Comparison of ENCODE assay signal across 8 mouse cellular contexts in genomic region chr4:117830124-117830551, GRCm38 (mm10). TPM values are rescaled to one million over a fixed set of nuclear protein-coding genes. Genes with fewer than 3 reads are reported as not detected.
DNase-seq lines count a peak whose midpoint lies in the region; ATAC-seq and TF ChIP-seq lines count a peak whose summit lies in the region.

No protein-coding gene starts in this region.

- peaks cover 20% of the 10 kb centered on the region for H3K4me1 ChIP-seq in hindbrain, embryonic 13.5 days (replicated peaks)
- H3K4me1 ChIP-seq in liver, adult 2 months (ENCODE audit: control insufficient read depth, insufficient read depth, low read length), result peaks cover 8% of the 10 kb centered on the region
- peaks cover 15% of the 10 kb centered on the region for H3K4me1 ChIP-seq in midbrain, embryonic 16.5 days (ENCODE audit: control insufficient read depth, insufficient read depth, low read length)

- TF ChIP-seq POLR2A in liver, adult 2 months (IDR thresholded peaks at IDR 0.05; ENCODE audit: extremely low read depth, insufficient read depth, low read length), result no peak

- peak overlapping the region; percentile 21; the same call in 1 of the 2 replicates for H3K4me2 ChIP-seq in hindbrain, embryonic 13.5 days
- H3K4me2 ChIP-seq in midbrain, embryonic 16.5 days (ENCODE audit: low read length), result no peak overlapping the region

- no peaks in the 10 kb centered on the region for H3K79me2 ChIP-seq in liver, adult 2 months (ENCODE audit: control insufficient read depth, insufficient read depth, low read length)

- 20% methylated on average over 5 of the region's 5 CpGs for WGBS in hindbrain, embryonic 13.5 days
- 4% methylated on average over 5 of the region's 5 CpGs for WGBS in liver, adult 2 months
- 4% methylated on average over 5 of the region's 5 CpGs for WGBS in midbrain, embryonic 16.5 days

- H3K9me3 ChIP-seq in hindbrain, embryonic 13.5 days, result no peaks in the 10 kb centered on the region
- H3K9me3 ChIP-seq in midbrain, embryonic 16.5 days (replicated peaks; ENCODE audit: control insufficient read depth, low read length, poor library complexity, severe bottlenecking), result no peaks in the 10 kb centered on the region

- ATAC-seq in hindbrain, embryonic 13.5 days (ENCODE audit: low FRiP score), result peak; percentile 58; the same call in 1 of the 2 replicates
- no peak for ATAC-seq in midbrain, embryonic 16.5 days

- H3K36me3 ChIP-seq in hindbrain, embryonic 13.5 days, result no peaks in the 10 kb centered on the region
- no peaks in the 10 kb centered on the region for H3K36me3 ChIP-seq in liver, adult 2 months (ENCODE audit: control insufficient read depth, insufficient read depth, low read length)
- H3K36me3 ChIP-seq in midbrain, embryonic 16.5 days (ENCODE audit: control insufficient read depth, insufficient read depth, low read length), result no peaks in the 10 kb centered on the region

- H3K9ac ChIP-seq in hindbrain, embryonic 13.5 days, result peak overlapping the region; percentile 43; the same call in 1 of the 2 replicates
- H3K9ac ChIP-seq in liver, adult 2 months (ENCODE audit: low read depth, low read length), result 0 out of 2 replicates have a peak overlapping the region, but pooled peaks have one; percentile 4
- H3K9ac ChIP-seq in midbrain, embryonic 16.5 days (ENCODE audit: low read depth, low read length), result peak overlapping the region; percentile 38; the same call in 1 of the 2 replicates

- no peak overlapping the region for H3K27ac ChIP-seq in hindbrain, embryonic 13.5 days
- no peak overlapping the region for H3K27ac ChIP-seq in liver, adult 2 months (replicated peaks; ENCODE audit: insufficient read depth, low read depth, low read length)
- H3K27ac ChIP-seq in midbrain, embryonic 16.5 days (ENCODE audit: low read length), result no peak overlapping the region

- peaks cover 28% of the 10 kb centered on the region for H3K27me3 ChIP-seq in hindbrain, embryonic 13.5 days
- no peaks in the 10 kb centered on the region for H3K27me3 ChIP-seq in liver, adult 2 months (ENCODE audit: control insufficient read depth, insufficient read depth, low read length)
- no peaks in the 10 kb centered on the region for H3K27me3 ChIP-seq in midbrain, embryonic 16.5 days (ENCODE audit: control insufficient read depth, insufficient read depth, low read depth, low read length)

- TF ChIP-seq CTCF in liver, adult 2 months (IDR thresholded peaks at IDR 0.05; ENCODE audit: low read depth, low read length), result no peak

- H3K4me3 ChIP-seq in hindbrain, embryonic 13.5 days, result no peak overlapping the region
- H3K4me3 ChIP-seq in liver, adult 2 months (ENCODE audit: insufficient read depth, low read depth, low read length), result no peak overlapping the region
- no peak overlapping the region for H3K4me3 ChIP-seq in midbrain, embryonic 16.5 days (ENCODE audit: low read depth, low read length)

- DNase-seq in cerebellum, postnatal 14 days, result peak; percentile 56 to 72
- no peak for DNase-seq in cerebellum, postnatal 36 days
- DNase-seq in gastrocnemius, adult 8-10 months (ENCODE audit: low spot score in 2 of 2), result peak; percentile 64 to 77
- DNase-seq in liver, adult 2 months (ENCODE audit: extremely low read depth, low read depth, low spot score), result peak; percentile 76
- no peak for DNase-seq in layer of hippocampus, adult 9-11 months
- no peak for DNase-seq in T-cell, adult 2 months (ENCODE audit: low spot score)

RNA-seq across cellular contexts. Expression of gene Slc6a9, which starts 4.2 kb away (rescaled TPM):
- total RNA-seq in gastrocnemius, adult 8-10 months (2022), result 10 to 100 TPM in 1 of 4 experiments, 1 to 10 TPM in 3; 6.3 to 12.0 (median 8.8) TPM
- 22.8 and 27.7 TPM in 2 replicates for polyA plus RNA-seq in hindbrain, embryonic 13.5 days (2015; fragmentation: Nextera tagmentation; extraction: Ambion mirVana)
- total RNA-seq in liver, adult 2 months (2014; rRNA removed), result 9.1 and 11.0 TPM in 2 replicates
- polyA plus RNA-seq in liver, adult 2 months (2012; rRNA removed), result 51.0 and 57.0 TPM in 2 replicates
- 32.2 and 45.9 TPM in 2 replicates for polyA plus RNA-seq in midbrain, embryonic 16.5 days (2015; fragmentation: Nextera tagmentation; extraction: Ambion mirVana)

RNA-seq across cellular contexts. Expression of gene Ccdc24, which starts 42.2 kb away (rescaled TPM):
- under 1 TPM in 2 of 4 experiments, not detected in 2; 0.24 to 0.56 TPM for total RNA-seq in gastrocnemius, adult 8-10 months (2022)
- polyA plus RNA-seq in hindbrain, embryonic 13.5 days (2015; fragmentation: Nextera tagmentation; extraction: Ambion mirVana), result 1.6 and 2.8 TPM in 2 replicates
- total RNA-seq in liver, adult 2 months (2014; rRNA removed), result not detected in 2 replicates
- 0.51 and 0.54 TPM in 2 replicates for polyA plus RNA-seq in liver, adult 2 months (2012; rRNA removed)
- polyA plus RNA-seq in midbrain, embryonic 16.5 days (2015; fragmentation: Nextera tagmentation; extraction: Ambion mirVana), result 2.3 and 2.4 TPM in 2 replicates

RNA-seq across cellular contexts. Expression of gene B4galt2, which starts 53.1 kb away (rescaled TPM):
- 1 to 10 TPM; 1.7 to 3.5 (median 2.1) TPM for total RNA-seq in gastrocnemius, adult 8-10 months (2022)
- 45.2 and 45.4 TPM in 2 replicates for polyA plus RNA-seq in hindbrain, embryonic 13.5 days (2015; fragmentation: Nextera tagmentation; extraction: Ambion mirVana)
- 0.18 and 0.34 TPM in 2 replicates for total RNA-seq in liver, adult 2 months (2014; rRNA removed)
- polyA plus RNA-seq in liver, adult 2 months (2012; rRNA removed), result 0.29 and 0.80 TPM in 2 replicates
- 58.8 and 65.5 TPM in 2 replicates for polyA plus RNA-seq in midbrain, embryonic 16.5 days (2015; fragmentation: Nextera tagmentation; extraction: Ambion mirVana)

RNA-seq across cellular contexts. Expression of gene Atp6v0b, which starts 57.0 kb away (rescaled TPM):
- total RNA-seq in gastrocnemius, adult 8-10 months (2022), result 10 to 100 TPM; 86.6 to 96.0 (median 94.8) TPM
- 485 and 492 TPM in 2 replicates for polyA plus RNA-seq in hindbrain, embryonic 13.5 days (2015; fragmentation: Nextera tagmentation; extraction: Ambion mirVana)
- 124 and 163 TPM in 2 replicates for total RNA-seq in liver, adult 2 months (2014; rRNA removed)
- polyA plus RNA-seq in liver, adult 2 months (2012; rRNA removed), result 238 and 244 TPM in 2 replicates
- 581 and 673 TPM in 2 replicates for polyA plus RNA-seq in midbrain, embryonic 16.5 days (2015; fragmentation: Nextera tagmentation; extraction: Ambion mirVana)

Comparison
In these comparisons a context has a peak if more than half of its experiments do, and no peak if none do; other contexts are left out.
1. DNase-seq: peak in cerebellum, postnatal 14 days (2 of 2), gastrocnemius, adult 8-10 months (2 of 2) and liver, adult 2 months (single experiment); none in cerebellum, postnatal 36 days (0 of 2), layer of hippocampus, adult 9-11 months (single experiment) and T-cell, adult 2 months (single experiment).
2. RNA of gene B4galt2, which starts 53.1 kb away (polyA plus RNA-seq): 58.8 to 65.5 TPM in midbrain, embryonic 16.5 days and 45.2 to 45.4 TPM in hindbrain, embryonic 13.5 days; 0.29 to 0.80 TPM in liver, adult 2 months; every median in the first group is over 10 times any median in the second.
3. Peak in every context shown above with its lines, with median percentiles within 50 percentile points of each other: H3K9ac ChIP-seq.